ENCODE assay signal across 8 mouse cellular contexts in the genomic region with DNA sequence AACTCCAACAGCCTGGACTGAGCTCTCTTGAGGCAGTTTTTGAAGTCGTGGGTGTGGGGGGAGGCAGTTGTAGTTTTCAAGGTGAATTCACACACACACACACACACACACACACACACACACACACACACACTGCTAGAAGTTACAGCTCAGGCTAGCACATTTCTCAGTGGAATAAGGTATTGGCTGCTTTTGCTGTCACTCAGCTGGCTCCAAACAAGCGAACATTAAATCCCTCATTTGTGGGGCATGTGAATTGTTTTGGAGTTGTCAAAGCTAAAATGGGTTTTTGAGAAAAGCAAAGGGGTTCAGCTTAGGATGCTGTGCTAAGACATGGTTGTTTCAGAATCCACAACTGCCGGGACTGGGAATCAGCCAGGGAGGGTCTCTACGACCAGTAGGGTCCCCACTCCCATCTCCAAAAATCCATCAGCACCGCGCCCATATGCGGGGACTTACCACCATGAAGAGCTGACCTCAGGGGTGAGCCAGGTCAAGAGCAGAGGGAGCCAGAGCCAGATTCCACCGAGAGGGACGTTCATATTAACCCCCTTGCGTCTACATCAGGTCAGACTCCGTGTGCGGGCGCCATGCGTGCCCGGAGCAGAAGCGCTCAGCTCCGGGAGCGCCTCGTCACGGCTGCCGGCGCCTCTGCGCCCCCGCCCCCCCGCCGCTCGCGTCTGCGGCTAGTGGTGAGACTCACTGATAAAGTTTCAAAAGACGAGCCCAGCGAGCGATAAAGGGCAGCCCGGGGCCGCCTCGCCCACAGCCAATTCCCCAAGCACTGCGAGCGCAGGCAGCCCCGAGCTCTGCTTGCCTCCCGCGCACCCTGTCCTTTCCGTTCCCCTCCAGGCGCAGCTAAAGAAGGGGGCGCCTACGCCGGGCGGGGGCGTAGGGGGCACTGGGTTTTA. TPM values are rescaled to one million over a fixed set of nuclear protein-coding genes. Genes with fewer than 3 reads are reported as not detected.
A peak's percentile ranks its signal among the peaks of the same experiment; 100 is the strongest.
DNase-seq lines count a peak whose midpoint lies in the region; ATAC-seq lines count a peak whose summit lies in the region.

Gene Wnt2 (minus strand): TSS at position 840 of the 911 bp plus-strand sequence.

- no peak within 1 kb of the TSS for H3K27ac ChIP-seq in kidney, embryonic 14.5 days (ENCODE audit: low read depth, low read length)
- no peak within 1 kb of the TSS for H3K27ac ChIP-seq in forebrain, embryonic 12.5 days
- no peak within 1 kb of the TSS for H3K27ac ChIP-seq in intestine, embryonic 16.5 days (ENCODE audit: low read length)

- DNase-seq in kidney, postnatal 25 days = no peak
- peak; percentile 9 to 24 for DNase-seq in adrenal gland, postnatal 36 days
- peak; percentile 21 for DNase-seq in urinary bladder, postnatal 14 days (ENCODE audit: low spot score)

- H3K27me3 ChIP-seq in kidney, embryonic 14.5 days (ENCODE audit: control insufficient read depth, insufficient read depth, low read length) = peaks cover 28% of the 10 kb centered on the region
- peaks cover 51% of the 10 kb centered on the region for H3K27me3 ChIP-seq in forebrain, embryonic 12.5 days
- peaks cover 41% of the 10 kb centered on the region for H3K27me3 ChIP-seq in intestine, embryonic 16.5 days (replicated peaks; ENCODE audit: control insufficient read depth, insufficient read depth, low read length)

- H3K4me1 ChIP-seq in kidney, embryonic 14.5 days (ENCODE audit: control insufficient read depth, insufficient read depth, low read length) = peaks cover 5% of the 10 kb centered on the region; the same call in 1 of the 2 replicates
- H3K4me1 ChIP-seq in forebrain, embryonic 12.5 days = peaks cover 25% of the 10 kb centered on the region
- peaks cover 16% of the 10 kb centered on the region for H3K4me1 ChIP-seq in intestine, embryonic 16.5 days (ENCODE audit: control insufficient read depth, insufficient read depth, low read length)

- ATAC-seq in kidney, embryonic 14.5 days (ENCODE audit: low FRiP score, low TSS enrichment) = peak; percentile 40; the same call in 1 of the 2 replicates
- ATAC-seq in forebrain, embryonic 12.5 days (ENCODE audit: low FRiP score) = peak; percentile 22; the same call in 1 of the 2 replicates
- ATAC-seq in intestine, embryonic 16.5 days = peak; percentile 59
- ATAC-seq in megakaryocyte-erythroid progenitor cell, adult 5-6 weeks (replicated peaks; ENCODE audit: low FRiP score, low TSS enrichment, poor library complexity, severe bottlenecking) = peak; percentile 96
- ATAC-seq in activated CD4-positive, CD25-positive, alpha-beta regulatory T cell, adult 4 months = no peak

- H3K36me3 ChIP-seq in kidney, embryonic 14.5 days (ENCODE audit: control insufficient read depth, insufficient read depth, low read length) = no peaks in the 10 kb centered on the region
- H3K36me3 ChIP-seq in forebrain, embryonic 12.5 days (replicated peaks) = no peaks in the 10 kb centered on the region
- H3K36me3 ChIP-seq in intestine, embryonic 16.5 days (ENCODE audit: control insufficient read depth, insufficient read depth, low read length) = no peaks in the 10 kb centered on the region

- H3K9me3 ChIP-seq in kidney, embryonic 14.5 days (ENCODE audit: control insufficient read depth, low read length) = no peaks in the 10 kb centered on the region
- no peaks in the 10 kb centered on the region for H3K9me3 ChIP-seq in forebrain, embryonic 12.5 days
- no peaks in the 10 kb centered on the region for H3K9me3 ChIP-seq in intestine, embryonic 16.5 days (ENCODE audit: control insufficient read depth, low read length)

- peak within 1 kb of the TSS; percentile 44 for H3K4me3 ChIP-seq in kidney, embryonic 14.5 days (ENCODE audit: low read length)
- H3K4me3 ChIP-seq in forebrain, embryonic 12.5 days (replicated peaks) = peak within 1 kb of the TSS; percentile 38
- peak within 1 kb of the TSS; percentile 51 for H3K4me3 ChIP-seq in intestine, embryonic 16.5 days (ENCODE audit: low read length)

- WGBS in kidney, embryonic 14.5 days = under 1% methylated on average over 40 of the region's 47 CpGs
- under 1% methylated on average over 46 of the region's 47 CpGs for WGBS in forebrain, embryonic 12.5 days
- 1% methylated on average over 47 of the region's 47 CpGs for WGBS in intestine, embryonic 16.5 days

- H3K4me2 ChIP-seq in kidney, embryonic 14.5 days (replicated peaks; ENCODE audit: low read depth, low read length) = peak within 1 kb of the TSS; percentile 85
- H3K4me2 ChIP-seq in forebrain, embryonic 12.5 days = peak within 1 kb of the TSS; percentile 71
- H3K4me2 ChIP-seq in intestine, embryonic 16.5 days (ENCODE audit: low read depth, low read length) = peak within 1 kb of the TSS; percentile 84

- peak within 1 kb of the TSS; percentile 37; the same call in 1 of the 2 replicates for H3K9ac ChIP-seq in kidney, embryonic 14.5 days (ENCODE audit: low read depth, low read length)
- peak within 1 kb of the TSS; percentile 38; the same call in 1 of the 2 replicates for H3K9ac ChIP-seq in forebrain, embryonic 12.5 days
- peak within 1 kb of the TSS; percentile 48 for H3K9ac ChIP-seq in intestine, embryonic 16.5 days (ENCODE audit: low read depth, low read length)

RNA-seq across cellular contexts. Expression of gene Wnt2, which starts in this region (rescaled TPM):
- polyA plus RNA-seq in kidney, embryonic 14.5 days (2014; fragmentation: Nextera tagmentation; extraction: Ambion mirVana) = 0.50 and 0.73 TPM in 2 replicates
- total RNA-seq in adrenal gland, postnatal 36 days (2021) = under 1 TPM; 0.26 to 0.43 TPM
- 0.22 and 0.43 TPM in 2 replicates for polyA plus RNA-seq in forebrain, embryonic 12.5 days (2016; fragmentation: Nextera tagmentation; extraction: Ambion mirVana)
- 0.33 and 0.44 TPM in 2 replicates for polyA plus RNA-seq in intestine, embryonic 16.5 days (2015; fragmentation: Nextera tagmentation; extraction: Ambion mirVana)
- not detected in 2 replicates for total RNA-seq in megakaryocyte-erythroid progenitor cell, adult 5-6 weeks (2014; fragmentation: Nextera tagmentation)
- total RNA-seq in megakaryocyte-erythroid progenitor cell, adult 5-6 weeks (2017) = not detected in 2 replicates
- not detected for polyA plus RNA-seq in activated CD4-positive, CD25-positive, alpha-beta regulatory T cell, adult 4 months (2017; shearing (Covaris generic))

Comparison
In these comparisons a context has a peak if more than half of its experiments do, and no peak if none do; other contexts are left out.
1. Peak in ATAC-seq, H3K4me3 ChIP-seq, H3K9ac ChIP-seq and H3K4me2 ChIP-seq in kidney, embryonic 14.5 days; RNA of the gene not detected or under 1 TPM.
2. Peak in DNase-seq in adrenal gland, postnatal 36 days; RNA of the gene not detected or under 1 TPM.
3. Peak in ATAC-seq, H3K4me3 ChIP-seq, H3K9ac ChIP-seq and H3K4me2 ChIP-seq in forebrain, embryonic 12.5 days; RNA of the gene not detected or under 1 TPM.
4. Peak in ATAC-seq, H3K4me3 ChIP-seq, H3K9ac ChIP-seq and H3K4me2 ChIP-seq in intestine, embryonic 16.5 days; RNA of the gene not detected or under 1 TPM.
5. Peak in ATAC-seq in megakaryocyte-erythroid progenitor cell, adult 5-6 weeks; RNA of the gene not detected or under 1 TPM.